Mouse (Mus musculus) frontal cortex, postnatal 14 days (tissue): ENCODE data around the gene Eral1.

ENCODE experiments used
- DNase-seq, 2 experiments: peaks; one replicate each; pipeline ENCODE4 v3.0.0; 2022; ENCODE audit warnings: low spot score in 2 of 2

The Eral1 gene

DNA sequence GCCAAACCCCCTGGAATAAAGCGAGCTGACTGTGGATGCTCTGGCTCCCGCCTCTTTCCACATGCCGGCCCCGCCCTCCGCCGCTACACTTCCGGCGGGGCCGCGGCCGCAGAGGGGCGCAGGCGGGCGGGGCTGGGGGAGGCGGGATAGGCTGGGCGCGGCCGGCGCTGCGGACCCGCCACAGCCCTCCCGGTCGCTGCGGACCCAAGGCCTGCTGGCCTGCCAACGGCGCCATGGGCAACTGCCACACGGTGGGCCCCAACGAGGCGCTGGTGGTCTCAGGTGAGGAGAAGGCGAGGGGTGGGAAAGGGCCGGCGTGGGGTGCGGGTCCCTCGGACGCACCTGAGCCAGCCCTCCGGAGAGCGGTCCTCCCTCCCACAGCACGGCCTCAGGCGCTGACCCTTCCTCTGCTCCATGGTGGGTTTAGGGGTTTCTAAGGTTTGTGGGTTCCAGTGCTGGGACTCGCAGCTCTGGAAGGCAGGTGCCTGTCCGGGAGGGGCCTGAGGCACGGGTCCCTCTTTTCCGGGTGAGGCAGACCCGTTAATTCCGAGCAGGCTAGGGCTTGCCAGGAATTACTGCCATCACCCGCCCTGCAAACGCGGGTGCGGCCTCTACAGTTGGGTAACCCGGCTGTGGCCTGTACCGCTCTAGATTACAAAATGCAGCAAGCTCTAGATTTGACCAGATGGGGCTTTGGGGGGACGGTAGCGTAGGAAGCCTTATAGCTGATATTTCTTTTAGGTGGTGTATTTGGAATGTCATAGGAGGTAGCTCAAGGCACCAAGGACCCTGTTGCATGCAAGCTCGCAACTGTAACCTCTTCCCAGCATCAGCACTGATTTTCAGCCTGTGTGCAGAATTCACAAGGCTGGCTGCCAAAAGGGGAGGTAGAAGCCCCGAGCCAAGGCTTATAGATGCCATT lies 42.1 kb downstream of the Eral1 start, which contains the start of gene Flot2:
Flot2 (plus strand) TSS at position 101 of the 922 bp plus-strand sequence.
- peak in 1 of 2 experiments; percentile 28 for DNase-seq

DNA sequence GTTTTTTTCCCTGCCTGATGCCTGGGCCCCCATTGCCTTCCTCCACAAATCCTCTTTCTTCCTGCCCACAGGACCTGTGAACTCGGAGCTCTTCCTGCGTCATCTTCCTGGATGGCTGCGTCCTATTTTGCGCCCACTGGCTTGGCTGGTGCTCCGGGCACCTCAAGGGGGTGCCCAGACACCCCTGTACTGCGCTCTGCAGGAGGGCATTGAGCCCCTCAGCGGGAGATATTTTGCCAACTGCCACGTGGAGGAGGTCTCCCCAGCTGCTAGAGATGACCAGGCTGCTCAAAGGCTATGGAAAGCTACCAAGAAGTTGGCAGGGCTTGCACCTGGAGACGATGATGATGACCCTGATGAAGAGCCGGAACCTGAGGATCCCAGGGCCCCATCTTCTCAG lies 43.4 kb downstream of the Eral1 start:
- no peak for DNase-seq

DNA sequence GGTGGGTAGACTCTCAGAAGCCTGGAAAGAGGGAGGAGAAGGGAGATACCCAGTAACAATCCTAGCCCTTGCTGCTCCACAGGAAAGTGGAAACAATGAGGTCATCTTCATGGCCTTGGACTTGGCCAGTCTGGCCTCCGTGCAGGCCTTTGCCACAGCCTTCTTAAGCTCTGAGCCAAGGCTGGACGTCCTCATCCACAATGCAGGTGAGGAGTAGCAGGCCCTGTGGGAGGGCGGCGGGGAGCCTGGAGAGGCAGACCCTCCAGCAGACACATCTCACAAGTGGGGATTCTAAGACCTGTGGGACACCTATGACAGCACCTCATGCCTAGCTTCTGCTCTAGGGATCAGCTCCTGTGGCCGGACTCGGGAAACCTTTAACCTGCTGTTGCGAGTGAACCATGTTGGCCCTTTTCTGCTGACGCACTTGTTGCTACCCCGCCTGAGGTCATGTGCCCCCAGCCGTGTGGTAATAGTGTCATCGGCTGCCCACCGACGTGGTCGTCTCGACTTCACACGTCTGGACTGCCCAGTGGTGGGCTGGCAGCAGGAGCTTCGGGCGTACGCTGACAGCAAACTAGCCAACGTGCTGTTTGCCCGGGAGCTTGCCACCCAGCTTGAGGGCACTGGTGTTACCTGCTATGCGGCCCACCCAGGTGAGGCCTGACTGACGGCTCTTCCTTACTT lies 46.1 kb downstream of the Eral1 start:
- no peak for DNase-seq

DNA sequence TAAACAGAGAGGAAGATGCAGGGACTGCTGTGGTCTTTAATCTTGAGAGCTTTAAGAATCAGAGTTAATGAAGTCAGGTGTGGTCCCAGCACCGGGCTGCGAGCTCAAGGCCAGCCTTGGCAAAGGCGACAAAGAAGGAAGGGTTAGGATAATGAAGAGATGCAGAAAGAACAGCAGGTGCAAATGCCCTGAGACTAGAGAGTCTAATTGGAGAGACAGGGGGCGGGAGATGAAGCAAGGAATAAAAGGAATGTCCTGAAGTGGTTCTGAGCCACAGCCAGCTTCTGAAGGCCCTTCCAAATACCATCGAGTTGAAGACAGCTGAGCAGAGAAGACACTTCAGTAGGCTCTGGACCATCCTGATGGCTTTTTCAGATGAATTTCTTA lies 47.4 kb downstream of the Eral1 start:
- DNase-seq, result no peak

DNA sequence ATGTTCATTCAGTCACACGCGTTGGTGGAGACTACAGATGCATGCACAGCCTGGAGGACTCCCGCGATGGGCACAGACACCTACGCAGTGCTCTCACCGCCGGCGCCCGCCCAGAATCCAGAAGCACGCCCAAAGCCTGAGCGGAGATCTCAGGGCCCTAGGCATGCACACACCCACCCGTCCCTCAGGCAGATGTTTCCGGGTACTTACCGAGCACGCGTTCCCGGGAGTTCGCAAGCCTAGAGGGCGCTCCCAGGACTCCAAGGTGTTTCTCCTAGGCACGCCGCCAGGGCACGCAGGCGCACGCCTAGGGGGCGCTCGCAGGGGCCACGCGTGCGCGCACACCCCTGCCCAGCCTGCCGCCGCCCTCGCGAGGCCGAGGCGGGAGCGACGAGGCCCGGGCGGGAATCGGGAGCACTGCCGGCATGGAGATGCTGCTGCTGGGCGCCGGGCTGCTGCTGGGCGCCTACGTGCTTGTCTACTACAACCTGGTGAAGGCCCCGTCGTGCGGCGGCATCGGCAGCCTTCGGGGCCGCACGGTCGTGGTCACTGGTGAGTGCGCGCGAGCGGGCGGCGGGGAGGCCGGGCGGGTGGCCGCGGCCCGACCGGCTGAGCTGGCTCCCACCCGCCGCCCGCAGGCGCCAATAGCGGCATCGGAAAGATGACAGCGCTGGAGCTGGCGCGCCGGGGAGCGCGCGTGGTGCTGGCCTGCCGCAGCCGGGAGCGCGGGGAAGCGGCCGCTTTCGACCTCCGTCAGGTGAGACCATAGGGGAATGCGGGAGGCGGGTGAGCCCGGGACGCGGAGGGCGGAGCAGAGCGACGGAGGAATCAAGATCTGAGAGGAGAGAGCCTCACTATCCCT lies 48.0 kb downstream of the Eral1 start, which contains the start of gene Dhrs13:
Dhrs13 (plus strand) TSS at position 334 of the 862 bp plus-strand sequence.
- peak; percentile 83 for DNase-seq

DNA sequence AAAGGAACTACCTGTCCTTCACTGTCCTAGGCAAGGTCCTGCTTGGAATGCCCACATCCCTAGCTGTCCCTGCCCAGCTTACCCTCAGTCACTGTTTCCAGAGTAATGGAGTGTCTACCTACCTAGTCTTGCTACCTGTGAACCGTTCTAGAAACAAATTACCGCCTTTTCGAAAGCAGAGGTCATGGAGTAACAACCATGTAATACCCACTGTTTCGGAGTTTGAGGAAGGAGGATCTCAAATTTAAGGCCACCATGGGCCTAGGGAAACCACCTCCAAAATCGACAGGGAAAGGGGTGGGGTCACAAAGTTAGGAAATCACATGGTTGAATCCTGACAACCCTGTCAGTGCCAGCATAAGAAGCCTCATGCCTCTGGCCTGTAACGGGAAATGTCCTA lies 48.8 kb downstream of the Eral1 start:
- no peak for DNase-seq

DNA sequence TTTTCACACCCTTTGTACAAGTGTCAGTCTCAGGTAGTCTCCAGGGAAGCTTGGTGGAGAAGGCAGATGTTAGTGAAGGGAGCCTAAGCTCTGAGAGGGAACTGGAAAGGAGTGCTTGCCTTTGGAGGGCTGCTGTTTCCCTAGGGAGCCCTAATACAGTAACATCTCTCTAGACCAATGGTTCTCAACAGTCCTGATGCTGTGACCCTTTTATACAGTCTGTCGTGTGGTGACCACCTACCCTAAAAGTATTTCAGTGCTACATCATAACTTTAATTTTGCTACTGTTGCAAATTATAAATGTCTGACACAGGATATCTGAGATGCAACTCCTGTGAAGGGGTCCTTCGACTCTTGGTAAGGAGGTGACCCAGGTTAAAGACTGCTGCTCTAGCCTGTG lies 49.6 kb downstream of the Eral1 start:
- no peak for DNase-seq

DNA sequence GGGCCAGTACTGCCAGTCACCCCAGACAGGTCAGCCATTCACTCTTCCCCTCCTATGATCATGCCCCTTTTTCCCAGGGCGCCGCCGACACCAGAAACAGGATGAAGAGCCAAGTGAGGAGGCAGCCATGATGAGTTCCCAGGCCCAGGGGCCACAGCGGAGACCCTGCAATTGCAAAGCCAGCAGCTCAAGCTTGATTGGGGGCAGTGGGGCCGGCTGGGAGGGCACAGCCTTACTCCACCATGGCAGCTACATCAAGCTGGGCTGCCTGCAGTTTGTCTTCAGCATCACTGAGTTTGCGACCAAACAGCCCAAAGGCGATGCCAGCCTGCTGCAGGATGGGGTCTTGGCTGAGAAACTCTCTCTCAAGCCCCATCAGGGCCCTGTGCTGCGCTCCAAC lies 50.9 kb downstream of the Eral1 start:
- no peak for DNase-seq

DNA sequence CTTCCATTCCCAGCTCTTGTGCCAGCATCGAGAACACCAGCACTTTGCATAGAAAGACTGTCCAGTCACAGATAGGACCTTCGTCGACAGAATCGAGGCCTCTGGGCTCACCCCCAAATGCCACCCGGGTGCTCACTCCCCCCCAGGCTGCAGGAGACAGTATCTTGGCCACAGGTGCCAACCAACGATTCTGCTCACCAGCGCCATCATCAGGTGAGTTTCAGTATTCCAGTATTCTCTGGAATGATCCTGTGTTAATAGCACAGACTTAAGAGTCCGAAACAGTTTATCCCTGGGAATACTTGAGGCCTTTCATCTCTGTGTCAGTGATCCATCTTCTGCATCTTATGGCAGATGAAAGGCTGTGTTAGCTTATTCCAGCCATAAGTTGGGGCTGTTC lies 56.6 kb downstream of the Eral1 start:
- no peak for DNase-seq
